Mouse (Mus musculus) lung, postnatal 0 days (tissue): ENCODE measurements around the gene Prorsd1.

ENCODE experiments used
- CTCF ChIP-seq: IDR thresholded peaks from 2 replicates; pipeline ENCODE4 v1.5.1; 2016; ENCODE audit warnings: antibody characterized with exemption, mild to moderate bottlenecking
- EP300 ChIP-seq: IDR thresholded peaks from 2 replicates; pipeline ENCODE4 v1.6.1; 2016; ENCODE audit warnings: antibody characterized with exemption, mild to moderate bottlenecking, control low read depth

GRCm38 (mm10) chr11:29538201-29538600 lies 23.4 kb upstream of the Prorsd1 start:
- no peak for TF ChIP-seq EP300
- TF ChIP-seq CTCF, result no peak
